Mouse (Mus musculus) liver, adult 2 months (tissue): ENCODE results near the gene Pigm.

ENCODE experiments used
- CTCF ChIP-seq: fragments of 200-500 bp; IDR thresholded peaks from 2 replicates; pipeline ENCODE4 v1.5.1; 2011; ENCODE audit warnings: low read depth, low read length, control low read depth
- POLR2A ChIP-seq: fragments of 200-500 bp; IDR thresholded peaks from 2 replicates; pipeline ENCODE4 v1.6.1; 2011; ENCODE audit warnings: low read length, control low read depth; ENCODE audit not compliant: insufficient read depth; ENCODE audit errors: extremely low read depth

DNA sequence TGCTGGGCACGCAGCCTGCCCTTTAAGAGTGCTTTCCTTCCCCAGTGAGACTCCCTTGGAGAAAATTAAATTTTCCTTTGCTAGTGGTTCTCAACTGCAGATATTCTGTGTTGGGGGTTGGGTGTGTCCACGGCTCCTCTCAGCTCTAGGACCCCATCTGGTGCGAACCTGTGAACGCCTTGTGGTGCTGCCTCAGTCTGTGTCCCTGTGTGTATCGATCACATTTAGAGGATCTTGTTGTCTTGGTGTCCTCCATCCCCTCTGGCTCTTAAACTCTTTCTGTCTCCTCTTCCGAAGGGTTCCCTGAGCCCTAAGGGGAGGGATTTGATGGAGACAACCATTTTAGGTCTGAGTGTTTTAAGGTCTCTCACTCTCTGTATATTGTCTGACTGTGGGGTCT lies 43.8 kb downstream of the Pigm start:
- TF ChIP-seq CTCF (no peak), POLR2A (no peak)
